Mouse (Mus musculus) gastrocnemius, adult 8-10 months (tissue): ENCODE data around the gene Coa7. TPM values are rescaled to one million over a fixed set of nuclear protein-coding genes. Genes with fewer than 3 reads are reported as not detected.
"Not testable (repeated sequence)": the region's sequence is repeated elsewhere in the genome, so short reads cannot be mapped to it uniquely, and the experiment has no call there.

Experiments used
- DNase-seq, 2 experiments: peaks; one replicate each; pipeline ENCODE4 v3.0.0; 2022; ENCODE audit warnings: low spot score in 2 of 2
- total RNA-seq, 4 experiments: library from RNA; stranded (reverse); gene quantifications; 2 replicates each; pipeline ENCODE4 v1.2.4; 2022

Coa7 gene
- total RNA-seq, 4 experiments from 2014 or later, result 26.4 to 40.8 (median 33.7) TPM

DNA sequence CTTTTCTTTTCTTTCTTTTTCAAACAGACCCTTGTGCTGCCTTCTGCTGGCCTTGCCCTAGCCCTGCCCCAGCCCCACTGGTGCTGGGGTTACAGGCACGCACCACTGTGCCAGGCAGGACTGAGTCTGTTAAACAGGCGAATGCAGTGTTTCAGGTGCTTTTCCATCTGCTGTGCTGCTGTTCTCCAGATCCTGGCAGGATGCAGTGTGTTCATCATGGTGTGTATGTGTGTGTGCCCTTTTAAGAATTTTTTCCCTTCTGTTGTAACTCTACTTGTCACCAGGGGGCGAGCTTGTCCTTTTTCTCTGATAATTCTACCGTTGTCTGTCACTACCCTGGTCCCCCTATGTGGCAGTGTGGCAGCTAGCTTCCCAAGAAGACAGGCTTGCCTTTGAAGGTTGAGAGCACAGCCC is 11.3 kb downstream of the Coa7 start:
- no peak for DNase-seq

DNA sequence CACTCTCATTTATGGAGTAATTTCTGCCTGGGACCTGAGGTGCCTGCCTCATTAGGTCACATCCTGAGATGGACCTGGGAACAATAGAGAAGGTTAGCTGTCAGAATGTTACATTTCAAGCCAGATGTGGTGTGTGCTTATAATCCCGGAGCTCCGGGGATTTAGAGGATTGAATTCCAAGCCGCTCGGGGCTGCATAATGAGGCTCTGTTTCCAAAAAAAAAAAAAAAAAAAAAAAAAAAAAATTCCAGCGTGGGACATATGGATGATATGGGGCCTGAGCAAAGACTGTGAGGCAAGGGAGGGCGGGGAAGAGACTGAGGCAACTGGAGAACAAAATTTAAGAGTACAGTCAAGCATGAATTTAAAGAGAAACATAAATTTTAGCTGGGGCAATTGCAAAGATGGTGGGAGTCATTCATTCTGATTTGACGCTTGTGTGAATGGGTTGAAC is 16.7 kb downstream of the Coa7 start:
- DNase-seq, result no peak

DNA sequence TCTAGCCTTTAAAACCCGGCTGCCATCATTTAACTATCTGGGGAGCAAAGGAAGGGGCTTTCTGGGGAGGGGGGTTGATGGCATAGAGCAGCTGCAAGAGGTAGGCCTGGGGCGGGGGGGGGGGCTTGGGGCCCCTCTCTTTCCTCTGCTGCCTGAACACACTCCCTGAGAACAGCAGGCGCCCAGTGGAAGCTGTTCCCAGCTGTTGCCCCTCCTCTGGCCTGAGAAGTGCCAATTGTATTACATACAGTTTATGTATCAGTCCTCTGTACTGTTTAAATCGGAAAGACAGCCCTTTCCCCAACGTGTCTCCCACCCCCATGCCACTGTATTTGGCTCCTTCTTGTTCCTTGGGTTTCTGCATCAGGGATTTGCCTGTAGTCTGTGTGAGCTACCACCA is 17.9 kb downstream of the Coa7 start:
- DNase-seq, result no peak

DNA sequence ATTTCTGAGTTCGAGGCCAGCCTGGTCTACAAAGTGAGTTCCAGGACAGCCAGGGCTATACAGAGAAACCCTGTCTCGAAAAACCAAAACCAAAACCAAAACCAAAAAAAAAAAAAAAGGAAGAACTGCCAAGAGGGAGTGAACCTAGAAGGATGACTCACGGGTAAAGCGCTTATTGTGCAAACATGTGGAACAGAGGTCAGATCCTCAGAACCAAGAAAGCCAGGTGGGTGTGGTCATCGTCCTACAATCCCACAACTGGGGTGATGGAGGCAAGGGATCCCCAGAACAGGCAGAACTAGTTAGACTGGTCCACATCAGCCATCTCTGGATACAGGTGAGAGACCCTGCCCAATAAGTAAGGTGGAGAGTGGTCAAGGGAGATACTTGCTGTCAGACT is 19.2 kb downstream of the Coa7 start:
- no peak for DNase-seq

DNA sequence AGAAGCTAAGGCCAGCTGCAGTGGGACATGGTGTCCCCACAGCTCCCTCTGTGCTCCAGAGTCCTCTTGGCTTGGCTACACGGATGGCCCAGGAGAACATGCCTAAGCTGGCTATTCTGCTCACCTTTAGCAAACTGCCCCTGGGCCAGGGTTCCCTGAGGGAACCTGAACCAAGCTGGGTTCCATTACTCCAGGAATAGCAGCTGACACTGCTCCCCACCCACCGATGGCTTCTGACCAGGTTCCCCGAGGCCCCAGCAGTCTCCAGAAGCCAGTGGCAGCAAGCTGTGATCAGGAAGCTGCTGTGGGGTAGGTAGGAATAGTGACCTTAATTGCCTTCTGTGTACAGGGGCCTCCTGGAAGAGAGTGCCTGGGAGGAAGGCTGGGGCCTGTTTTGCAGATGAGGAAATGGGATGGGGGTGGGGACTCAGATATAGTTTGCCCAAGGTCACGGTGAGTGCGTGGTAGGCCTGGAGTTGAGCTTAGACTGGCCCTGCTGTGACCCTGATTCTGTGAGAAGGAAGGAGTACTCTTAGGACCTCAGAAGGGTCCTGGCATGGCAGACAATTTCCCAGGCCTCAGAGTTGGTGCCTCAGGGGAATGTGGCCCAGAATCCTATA is 20.4 kb downstream of the Coa7 start:
- peak; percentile 67 to 82 for DNase-seq

DNA sequence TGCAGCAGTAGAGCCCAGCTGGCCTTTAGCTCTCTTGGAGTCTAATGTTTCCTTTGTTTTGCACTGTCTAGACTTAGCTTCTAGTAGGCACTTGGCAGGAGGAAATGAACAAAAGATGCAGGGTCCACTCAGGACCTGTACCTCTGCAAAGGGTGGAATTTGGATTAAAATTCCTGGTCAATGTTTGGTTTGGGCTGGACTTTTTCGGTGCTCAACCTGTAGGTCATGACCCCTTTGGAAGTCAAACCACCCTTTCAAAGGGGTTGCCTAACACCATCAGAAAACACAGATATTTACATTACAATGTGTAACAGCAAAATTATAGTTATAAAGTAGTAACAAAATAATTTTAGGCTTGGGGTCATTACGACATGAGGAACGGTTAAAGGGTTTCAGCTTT is 21.1 kb downstream of the Coa7 start:
- DNase-seq, result no peak

DNA sequence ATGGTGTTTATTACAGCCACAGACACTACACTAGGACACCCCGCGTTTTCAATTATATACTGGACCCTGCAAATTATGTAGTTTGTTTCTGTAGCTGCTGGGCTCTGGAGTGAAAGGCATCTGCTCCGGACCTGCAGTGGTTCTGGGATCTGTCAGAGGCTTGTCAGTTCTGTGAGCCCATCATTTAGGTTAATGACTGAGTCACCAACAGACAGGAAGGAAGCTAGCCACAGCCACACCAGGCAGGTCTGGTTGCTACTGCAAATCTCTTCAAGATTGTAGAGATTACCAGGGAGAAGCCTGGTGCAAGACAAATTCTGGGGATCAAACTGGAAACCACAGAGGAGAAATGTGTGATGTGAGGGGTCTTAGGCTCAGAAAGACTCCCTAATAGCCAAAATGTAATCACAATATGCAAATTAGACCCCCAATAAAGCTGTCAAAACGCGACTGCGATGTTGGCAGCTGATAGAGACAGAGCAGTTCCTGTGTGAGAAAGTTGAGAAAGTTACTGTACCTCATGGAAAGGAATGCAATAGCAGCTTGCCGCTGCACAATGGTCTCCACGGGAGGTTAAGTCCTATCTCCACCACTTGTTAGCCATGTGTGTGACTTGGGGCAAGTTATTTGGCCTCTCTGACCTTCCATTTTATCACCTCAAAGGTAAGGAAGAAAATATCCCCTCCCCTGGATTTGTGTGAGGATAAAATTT is 22.1 kb downstream of the Coa7 start:
- no peak for DNase-seq

DNA sequence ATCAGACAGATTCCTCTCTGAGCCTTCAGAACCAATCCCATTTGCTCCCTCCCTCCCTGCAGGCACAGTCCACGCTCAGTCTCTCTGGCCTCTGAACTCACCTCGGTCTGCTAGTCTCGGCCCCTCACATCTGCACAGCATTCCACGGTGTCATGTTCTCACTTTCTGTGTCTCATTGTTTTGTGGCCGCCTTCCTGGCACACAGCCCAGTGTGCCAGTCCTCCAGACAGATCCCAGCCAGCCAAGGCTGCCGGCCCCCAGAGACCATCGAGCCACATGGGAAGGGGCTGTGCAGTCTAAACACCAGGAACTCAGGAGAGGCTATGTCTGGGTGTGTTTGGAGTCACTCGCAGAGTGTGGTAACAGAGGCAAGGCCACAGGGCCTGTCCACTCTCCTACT is 22.9 kb downstream of the Coa7 start:
- DNase-seq, result no peak

DNA sequence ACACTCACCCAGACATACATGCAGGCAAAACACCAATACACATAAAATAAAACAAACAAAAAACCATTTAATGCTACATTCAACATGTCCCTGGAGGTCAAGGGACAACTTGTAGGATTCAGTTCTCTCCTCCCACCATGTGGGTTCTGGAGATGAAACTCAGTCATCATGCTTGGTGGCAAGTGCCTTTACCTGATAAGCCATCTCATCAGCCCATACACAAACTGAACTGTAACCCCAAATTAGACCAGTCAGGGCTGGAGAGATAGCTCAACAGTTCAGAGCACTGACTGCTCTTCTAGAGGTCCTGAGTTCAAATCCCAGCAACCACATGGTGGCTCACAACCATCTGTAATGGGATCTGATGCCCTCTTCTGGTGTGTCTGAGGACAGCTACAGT is 25.7 kb downstream of the Coa7 start:
- not testable (repeated sequence) for DNase-seq

DNA sequence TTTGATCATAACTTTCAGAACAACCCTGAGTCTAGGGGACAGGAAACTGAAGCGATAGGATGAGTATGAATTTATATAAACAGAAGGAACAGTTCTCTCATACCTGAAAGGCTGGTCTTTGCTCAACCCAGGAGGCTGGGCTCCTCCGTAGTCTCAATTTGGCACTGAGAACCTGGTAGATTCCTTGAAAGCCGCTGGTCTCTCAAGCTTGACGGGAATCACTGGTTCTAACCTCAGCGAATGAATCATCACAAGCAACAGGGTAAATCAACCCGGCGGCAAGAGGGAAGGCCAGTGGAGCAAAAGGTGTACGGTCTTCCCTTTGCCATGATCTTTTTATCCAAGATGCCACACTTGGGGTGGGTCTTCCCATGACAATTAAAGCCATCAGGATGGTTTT is 29.5 kb downstream of the Coa7 start:
- no peak for DNase-seq

DNA sequence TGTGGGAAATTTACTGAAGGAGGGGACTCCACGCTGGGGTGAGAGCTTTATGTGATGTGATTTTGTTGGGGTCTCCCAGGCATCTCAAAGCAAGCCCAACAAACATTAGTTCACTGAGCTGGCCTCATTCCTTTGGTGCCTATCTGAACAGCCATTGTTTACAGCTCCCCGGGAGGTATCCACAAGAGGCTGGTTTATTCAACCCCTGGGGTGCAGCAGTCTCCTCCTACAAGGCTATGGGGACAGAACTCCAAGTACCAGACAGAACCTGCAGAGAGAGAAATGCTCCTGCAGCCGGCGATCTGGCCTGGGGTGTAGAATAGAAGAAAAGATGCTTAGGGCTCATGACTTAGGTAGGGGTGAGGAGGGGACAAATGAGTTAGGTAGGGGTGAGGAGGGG is 30.6 kb downstream of the Coa7 start:
- no peak for DNase-seq

DNA sequence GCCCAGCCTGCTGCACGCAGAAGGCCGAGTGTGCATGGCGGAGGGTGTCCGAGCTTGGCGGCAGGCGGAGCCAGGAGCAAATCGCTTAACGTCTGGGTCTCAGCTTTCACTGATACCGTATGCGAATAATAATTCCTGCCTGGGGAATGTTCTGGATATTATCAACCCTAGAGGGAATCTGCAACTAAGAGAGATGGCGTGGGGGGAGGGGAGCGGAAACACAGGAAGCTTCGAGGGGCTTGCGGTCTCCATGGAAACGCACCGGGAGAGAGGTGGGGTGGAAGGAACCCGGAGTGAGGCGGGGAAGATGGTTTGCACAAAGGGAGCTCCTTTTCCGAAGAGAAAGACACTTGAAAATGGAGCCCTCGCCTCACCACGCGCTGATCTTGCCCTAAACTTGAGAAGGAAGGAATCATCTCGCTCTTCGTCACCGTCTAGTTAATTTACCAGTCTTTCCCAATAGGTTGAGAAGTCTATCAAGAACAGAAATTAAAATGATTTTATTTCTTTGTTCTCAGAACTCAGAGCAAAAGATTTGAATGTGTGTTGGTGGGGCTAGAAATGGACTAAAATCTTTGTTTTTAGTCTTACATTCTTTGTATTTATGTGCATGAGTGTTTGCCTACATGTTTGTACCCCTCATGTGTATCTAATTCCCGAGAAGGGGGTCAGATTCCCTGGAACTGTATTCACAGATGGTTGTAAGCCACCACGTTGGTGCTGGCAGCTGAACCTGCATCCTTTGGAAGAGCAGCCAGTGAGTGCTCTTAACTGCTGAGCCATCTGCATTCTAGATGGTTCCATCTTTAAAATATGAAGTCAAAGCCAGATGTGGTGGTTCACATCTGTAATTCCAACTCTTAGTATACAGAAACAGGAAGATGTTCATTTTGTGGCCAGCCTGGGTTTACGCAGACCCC is 32.5 kb downstream of the Coa7 start:
- no peak for DNase-seq

DNA sequence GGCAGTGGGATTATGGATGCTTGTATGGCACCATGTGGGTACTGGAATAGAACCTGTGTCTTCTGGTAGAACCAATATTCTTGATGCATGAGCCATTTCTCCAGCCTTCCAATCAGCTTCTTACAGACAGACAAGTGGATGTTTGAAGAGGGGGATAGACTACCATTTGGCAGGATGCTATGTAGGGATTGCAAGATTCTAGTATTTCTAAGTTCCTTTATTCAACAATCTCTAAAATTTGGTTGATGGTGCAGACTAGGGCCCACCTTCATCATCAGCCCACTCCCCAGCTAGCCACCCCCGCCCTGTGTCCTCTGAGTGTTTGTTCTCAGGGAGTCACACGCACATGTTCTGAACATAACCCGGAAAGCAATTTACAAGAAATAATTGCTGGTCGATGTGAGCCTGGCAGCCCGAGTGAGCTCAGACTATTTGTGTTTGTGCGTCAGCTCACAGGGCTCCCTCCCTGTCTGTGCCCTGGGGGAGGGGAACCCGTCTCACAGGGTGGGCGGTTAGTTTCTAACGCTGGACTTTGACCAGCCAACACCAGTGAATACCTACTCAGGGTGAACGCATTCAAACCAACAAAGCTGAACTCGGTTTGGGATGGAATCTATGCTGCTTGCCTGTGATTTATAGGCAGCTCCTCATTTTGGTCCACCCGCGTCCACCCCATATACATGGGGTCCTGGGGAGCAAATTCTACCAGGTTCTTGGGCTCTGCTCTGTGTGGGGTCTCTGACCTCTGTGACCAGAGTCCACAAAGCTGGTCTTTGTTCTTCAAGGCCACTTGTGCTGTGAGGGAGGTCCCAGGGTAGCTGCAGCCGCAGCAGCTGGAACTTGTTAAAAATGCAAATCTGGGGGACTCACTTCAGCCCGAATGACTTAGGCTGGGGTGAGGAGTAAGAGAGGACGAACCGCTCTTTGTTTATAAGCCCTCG is 34.7 kb downstream of the Coa7 start:
- no peak for DNase-seq

DNA sequence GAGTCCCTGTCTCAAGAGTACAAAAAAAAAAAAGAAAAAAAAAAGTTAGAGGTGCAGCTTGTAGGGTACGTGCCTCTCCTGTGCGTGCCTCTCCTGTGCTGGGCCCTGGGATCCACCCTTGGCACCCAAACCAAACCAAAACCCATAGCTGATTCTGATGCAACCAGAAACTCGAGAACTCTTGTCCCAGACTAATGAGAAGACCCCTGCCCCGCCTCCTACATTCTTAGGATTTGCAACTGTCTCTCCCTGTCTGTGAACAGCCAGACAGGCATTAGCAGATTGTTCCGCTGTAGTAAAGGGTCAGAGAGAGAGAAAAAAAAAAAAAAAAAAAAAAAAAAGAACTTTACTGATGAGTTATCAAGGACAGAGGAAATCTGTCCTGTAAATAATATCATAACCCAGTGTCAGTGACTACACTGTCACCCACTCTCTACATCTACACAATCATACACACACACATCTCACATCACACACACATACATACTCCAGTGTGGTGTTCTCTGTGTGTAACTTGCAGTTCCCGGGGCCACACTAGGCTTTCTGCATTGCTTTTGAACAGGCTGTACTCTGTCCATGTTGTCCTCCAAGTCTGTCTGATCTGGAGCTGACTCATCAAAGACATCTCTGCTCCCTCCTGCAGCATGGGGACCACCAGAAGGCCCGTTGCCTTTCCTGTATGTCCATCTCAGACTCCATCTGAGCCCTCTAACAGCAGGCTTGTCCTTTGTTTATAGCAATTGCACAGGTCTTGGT is 35.6 kb downstream of the Coa7 start:
- DNase-seq, result no peak

DNA sequence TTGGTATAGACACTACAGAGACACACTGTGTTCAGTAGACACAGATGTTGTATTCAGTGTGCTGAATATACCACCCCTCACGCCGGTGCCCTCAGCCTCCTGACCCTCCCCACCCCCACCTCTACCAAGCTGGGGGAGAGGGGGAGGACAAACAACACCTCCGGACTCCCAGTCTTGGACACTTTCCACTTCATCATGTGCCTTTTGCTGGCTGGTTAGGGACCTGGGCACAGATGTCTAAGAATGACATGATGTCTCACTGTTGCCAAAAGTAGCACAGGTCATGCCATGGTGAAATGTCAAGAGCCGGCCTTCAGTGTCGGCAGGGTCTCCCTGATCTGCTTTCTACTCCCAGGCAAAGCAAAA is 36.2 kb downstream of the Coa7 start:
- DNase-seq, result peak; percentile 31 to 39

DNA sequence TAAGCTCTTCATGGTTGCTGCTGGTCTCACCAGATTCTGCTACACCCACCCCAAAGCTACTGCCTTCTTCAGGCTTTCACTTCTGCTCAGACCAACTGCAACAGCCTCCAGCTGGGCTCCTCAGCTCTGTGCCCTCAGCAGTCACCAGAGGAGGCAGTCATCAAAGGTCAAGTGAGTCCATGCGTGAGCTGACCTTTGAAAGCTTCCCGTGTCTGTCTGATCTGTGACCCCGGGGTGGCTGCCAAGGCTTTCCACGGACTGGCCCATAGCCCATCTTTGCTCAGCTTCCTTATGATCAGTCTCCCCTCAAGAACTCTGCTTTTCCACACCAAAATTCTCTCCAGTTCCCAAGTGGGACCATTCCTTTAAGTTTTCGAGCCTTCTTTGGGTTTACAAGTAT is 41.3 kb downstream of the Coa7 start:
- no peak for DNase-seq

DNA sequence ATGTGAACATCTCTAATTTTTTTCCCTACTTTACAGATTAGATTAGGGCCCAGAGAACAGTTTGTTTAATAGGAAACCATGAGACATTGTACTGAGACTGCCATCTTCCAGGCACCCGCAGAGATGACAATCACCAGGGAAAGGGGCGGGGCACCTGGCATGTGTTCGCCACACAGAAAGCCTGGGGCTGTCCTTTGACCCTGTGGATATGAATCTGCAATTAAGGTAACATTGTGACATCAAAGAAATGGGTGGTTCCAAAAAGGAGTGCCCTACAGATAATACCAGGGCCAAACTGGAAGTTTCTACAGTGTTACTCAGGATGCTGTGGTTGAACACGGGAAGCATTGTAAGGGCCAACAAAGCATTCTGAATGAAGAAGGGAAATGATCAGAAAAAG is 42.5 kb downstream of the Coa7 start:
- no peak for DNase-seq

DNA sequence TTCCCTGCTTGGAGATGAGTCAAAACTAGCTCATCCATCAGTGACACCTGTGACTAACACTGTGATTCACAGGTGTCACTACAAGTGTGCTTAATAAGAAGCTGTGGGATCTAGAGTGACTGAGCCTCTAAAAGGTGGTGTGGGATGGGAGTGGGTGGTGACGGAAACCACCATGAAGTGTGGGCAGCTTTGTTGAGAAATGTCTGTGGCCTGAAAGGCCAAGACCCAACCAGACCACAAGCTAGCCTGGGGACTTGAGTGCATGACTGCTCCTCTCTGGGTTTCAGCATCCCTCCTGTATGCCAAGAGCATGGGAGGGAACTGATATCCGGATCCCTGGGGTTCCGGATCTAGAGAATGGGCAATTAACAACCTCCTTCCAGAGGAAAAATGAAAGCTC is 43.5 kb downstream of the Coa7 start:
- no peak for DNase-seq

DNA sequence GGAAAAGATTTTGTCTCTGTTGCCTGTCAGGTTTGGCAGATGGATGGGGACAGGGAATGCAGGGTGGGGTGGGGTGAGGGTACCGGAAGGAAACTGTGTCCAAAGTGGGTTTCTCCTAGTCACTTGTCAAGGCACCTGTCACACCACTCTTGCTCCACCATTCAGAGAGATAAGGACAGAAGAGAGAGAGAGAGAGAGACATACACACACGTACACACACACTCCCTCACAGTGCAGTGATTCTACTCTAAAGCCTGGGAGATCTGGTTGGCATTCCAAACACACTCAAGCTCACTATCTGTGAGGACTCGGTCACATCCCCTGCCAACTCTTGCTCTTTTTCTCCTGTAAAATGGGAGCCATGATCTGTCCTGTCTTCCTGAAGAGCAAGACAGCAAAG is 44.2 kb downstream of the Coa7 start:
- DNase-seq, result no peak

DNA sequence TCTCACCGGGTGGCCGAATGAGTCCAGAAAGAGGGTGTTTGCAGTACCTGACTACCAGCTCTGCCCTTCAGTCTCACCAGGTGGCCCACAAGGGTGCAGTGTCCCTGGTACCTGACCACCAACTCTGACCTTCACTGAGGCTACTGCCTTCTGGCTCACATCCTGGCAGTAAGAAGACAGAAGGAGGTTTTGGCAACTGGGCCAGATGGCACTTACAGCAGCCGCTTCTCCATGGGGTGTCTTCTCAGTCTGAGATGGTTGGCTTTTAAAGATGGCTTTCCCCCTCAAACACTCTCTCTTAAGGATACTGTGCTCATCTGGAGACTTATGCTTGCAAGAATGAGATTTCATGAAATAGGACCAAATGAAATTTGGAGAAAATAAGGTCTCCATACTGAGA is 51.5 kb downstream of the Coa7 start:
- DNase-seq, result no peak

DNA sequence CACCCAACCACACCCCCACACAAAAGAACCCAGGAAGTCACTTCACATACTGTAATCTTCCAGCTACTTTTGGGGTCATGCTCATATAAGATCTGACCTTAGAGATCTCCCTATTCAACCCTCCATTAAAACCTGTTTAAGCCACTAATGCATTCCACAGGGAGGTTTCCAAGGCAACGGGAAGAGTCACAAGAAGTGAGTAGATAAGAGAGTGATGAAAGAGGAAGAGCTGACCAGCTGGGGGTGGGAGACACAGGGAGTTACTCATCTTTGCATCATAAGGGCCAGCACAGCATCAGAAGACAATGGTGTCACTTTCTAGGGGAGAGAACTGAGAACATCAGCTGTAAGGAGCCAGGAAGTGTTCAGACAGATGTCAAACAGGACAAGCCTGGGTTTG is 52.2 kb downstream of the Coa7 start:
- no peak for DNase-seq
